Mouse (Mus musculus): Measurements from ENCODE around the gene Tbl3. TPM values are rescaled to one million over a fixed set of nuclear protein-coding genes. Genes with fewer than 3 reads are reported as not detected.

Gene Tbl3
- total RNA-seq (2021), result 10 to 100 TPM; 31.7 to 32.5 TPM
- long read RNA-seq, full-length matches to known transcripts, result 45 of 53 reads
- long read RNA-seq, partial matches to known transcripts, result 3 of 53 reads
- long read RNA-seq, other reads (novel, unspliced or antisense), result 5 of 53 reads

GRCm38 (mm10) chr17:24706982-24707800 is at the start of gene Tbl3:
Gene Tbl3, minus strand, starts transcription at chr17:24707660.
- peak; percentile 92 to 97 for DNase-seq (ENCODE audit: low spot score in 2 of 2)

- DNase-seq (ENCODE audit: low spot score in 2 of 2), result no peak
Measured at GRCm38 (mm10) chr17:24752415-24753394, 45.2 kb upstream of the Tbl3 start, which contains the start of gene Hs3st6. Gene Hs3st6, plus strand, starts transcription at chr17:24752988.

- no peak for DNase-seq (ENCODE audit: low spot score in 2 of 2)
Measured at GRCm38 (mm10) chr17:24751528-24751927, 44.1 kb upstream of the Tbl3 start.

- no peak for DNase-seq (ENCODE audit: low spot score in 2 of 2)
Measured at GRCm38 (mm10) chr17:24746986-24747385, 39.5 kb upstream of the Tbl3 start.

- peak; percentile 73 to 93 for DNase-seq (ENCODE audit: low spot score in 2 of 2)
Measured at GRCm38 (mm10) chr17:24745526-24746497, 38.4 kb upstream of the Tbl3 start.

- no peak for DNase-seq (ENCODE audit: low spot score in 2 of 2)
Measured at GRCm38 (mm10) chr17:24744381-24744780, 36.9 kb upstream of the Tbl3 start.

GRCm38 (mm10) chr17:24743896-24744295 is 36.4 kb upstream of the Tbl3 start:
- no peak for DNase-seq (ENCODE audit: low spot score in 2 of 2)

- no peak for DNase-seq (ENCODE audit: low spot score in 2 of 2)
Measured at GRCm38 (mm10) chr17:24742307-24742706, 34.8 kb upstream of the Tbl3 start.

- no peak for DNase-seq (ENCODE audit: low spot score in 2 of 2)
Measured at GRCm38 (mm10) chr17:24739926-24740325, 32.5 kb upstream of the Tbl3 start.

GRCm38 (mm10) chr17:24738238-24738637 is 30.8 kb upstream of the Tbl3 start:
- no peak for DNase-seq (ENCODE audit: low spot score in 2 of 2)

- no peak for DNase-seq (ENCODE audit: low spot score in 2 of 2)
Measured at GRCm38 (mm10) chr17:24737135-24737810, 29.8 kb upstream of the Tbl3 start.

- DNase-seq (ENCODE audit: low spot score in 2 of 2), result peak; percentile 89 to 96
Measured at GRCm38 (mm10) chr17:24736330-24737051, 29.0 kb upstream of the Tbl3 start, which contains the start of gene Msrb1. Gene Msrb1, plus strand, starts transcription at chr17:24736642.

- DNase-seq (ENCODE audit: low spot score in 2 of 2), result no peak
Measured at GRCm38 (mm10) chr17:24735446-24735845, 28.0 kb upstream of the Tbl3 start.

- no peak for DNase-seq (ENCODE audit: low spot score in 2 of 2)
Measured at GRCm38 (mm10) chr17:24734513-24734912, 27.1 kb upstream of the Tbl3 start.

GRCm38 (mm10) chr17:24733434-24734050 is 26.1 kb upstream of the Tbl3 start:
- no peak for DNase-seq (ENCODE audit: low spot score in 2 of 2)

GRCm38 (mm10) chr17:24732233-24732935 is 24.9 kb upstream of the Tbl3 start:
- no peak for DNase-seq (ENCODE audit: low spot score in 2 of 2)

- DNase-seq (ENCODE audit: low spot score in 2 of 2), result no peak
Measured at GRCm38 (mm10) chr17:24730787-24731186, 23.3 kb upstream of the Tbl3 start.

GRCm38 (mm10) chr17:24729067-24729466 is 21.6 kb upstream of the Tbl3 start:
- DNase-seq (ENCODE audit: low spot score in 2 of 2), result no peak
